Mouse (Mus musculus) 416B (cell line): ENCODE data around the gene Gsta2.
"Not testable (repeated sequence)": the region's sequence is repeated elsewhere in the genome, so short reads cannot be mapped to it uniquely, and the experiment has no call there.

Experiments
- DNase-seq: peaks from one replicate; pipeline ENCODE4 v3.0.0; 2011; ENCODE audit warnings: low read depth

The Gsta2 gene

DNA sequence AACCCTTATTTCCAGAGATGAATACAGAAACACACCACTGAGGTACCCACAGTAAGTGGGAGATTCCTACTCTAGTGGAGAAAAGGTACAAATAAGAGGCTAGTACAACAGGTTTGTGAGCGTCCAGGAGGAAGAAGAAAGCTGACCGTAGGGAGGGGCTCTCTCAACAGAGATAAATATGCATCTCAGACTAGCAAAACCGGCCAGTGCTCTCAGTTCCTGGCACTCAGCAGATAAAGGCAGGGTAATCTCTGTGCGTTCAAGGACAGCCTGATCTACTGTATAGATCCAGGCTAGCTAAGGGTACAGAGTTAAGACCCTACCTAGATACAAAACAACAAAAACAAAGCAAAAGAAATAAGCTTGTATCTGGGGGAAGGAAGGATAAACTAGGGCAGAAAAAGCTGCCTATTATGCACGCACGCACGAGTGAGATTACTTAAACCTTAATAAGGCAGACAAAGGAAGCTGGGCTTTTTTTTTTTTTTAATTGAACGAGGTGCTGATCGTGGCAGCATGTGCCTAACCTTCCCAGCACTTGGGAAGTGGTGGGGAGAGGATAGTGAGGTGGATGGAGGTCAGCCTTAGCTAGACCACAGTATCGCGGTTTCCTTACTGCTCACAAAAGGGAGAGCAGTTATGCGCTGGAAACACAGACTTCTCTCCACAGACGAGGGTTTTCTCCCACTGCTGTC lies 10.4 kb upstream of the Gsta2 start:
- DNase-seq: peak; percentile 59

DNA sequence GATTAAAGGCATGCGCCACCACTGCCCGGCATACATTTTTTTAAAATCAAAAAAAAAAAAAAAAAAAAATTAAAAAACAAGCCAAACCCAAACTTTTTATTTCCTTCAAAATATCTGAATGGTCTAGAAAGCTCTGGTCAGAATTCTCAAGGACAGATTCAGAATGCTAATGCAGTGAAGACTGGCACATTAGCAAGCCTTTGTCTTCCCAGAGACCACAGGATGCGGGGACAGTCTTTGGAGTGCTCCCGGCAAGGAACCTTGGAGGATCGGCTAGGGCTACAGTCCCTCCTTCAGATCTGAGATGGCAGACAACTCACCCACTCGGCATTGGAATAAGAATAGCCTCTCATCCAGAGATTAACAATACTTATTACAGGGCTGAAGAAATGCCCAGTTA lies 9.1 kb upstream of the Gsta2 start:
- no peak for DNase-seq

DNA sequence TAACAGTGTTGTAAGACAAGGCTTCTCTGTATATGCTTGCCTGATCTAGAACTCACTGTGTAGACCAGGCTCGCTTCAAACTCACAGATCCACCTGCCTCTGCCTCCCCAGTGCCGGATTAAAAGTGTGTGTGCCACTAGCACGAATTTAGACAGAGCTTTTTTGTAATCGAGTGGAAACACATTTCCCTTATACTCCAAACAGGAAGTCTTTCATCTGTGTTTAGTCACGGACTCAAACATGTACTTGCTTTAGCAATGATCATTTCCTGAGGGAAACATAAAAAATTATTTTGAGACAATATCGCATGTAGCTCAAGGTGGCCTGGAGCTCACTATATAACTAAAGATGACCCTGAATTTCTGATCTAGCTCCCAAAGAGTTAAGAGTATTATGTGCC lies 7.8 kb upstream of the Gsta2 start:
- peak; percentile 81 for DNase-seq

DNA sequence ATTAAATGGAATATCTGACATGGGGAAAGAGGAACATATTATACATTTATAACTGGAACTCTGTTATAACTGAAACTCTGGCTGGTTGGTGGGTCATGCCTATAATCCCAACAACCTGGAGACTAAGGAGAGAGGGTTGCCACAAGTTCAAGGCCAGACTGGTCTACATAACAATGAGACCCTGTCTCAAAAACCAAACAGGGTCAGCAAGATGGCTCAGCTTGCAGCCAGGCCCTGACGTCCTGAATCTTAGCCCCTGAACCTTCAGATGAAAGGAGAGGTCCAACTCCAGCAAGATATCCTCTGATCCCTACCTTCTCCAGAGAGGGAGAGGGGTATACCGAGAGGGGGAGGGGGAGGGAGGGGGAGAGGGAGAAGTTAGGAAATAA lies 4.9 kb upstream of the Gsta2 start:
- no peak for DNase-seq

DNA sequence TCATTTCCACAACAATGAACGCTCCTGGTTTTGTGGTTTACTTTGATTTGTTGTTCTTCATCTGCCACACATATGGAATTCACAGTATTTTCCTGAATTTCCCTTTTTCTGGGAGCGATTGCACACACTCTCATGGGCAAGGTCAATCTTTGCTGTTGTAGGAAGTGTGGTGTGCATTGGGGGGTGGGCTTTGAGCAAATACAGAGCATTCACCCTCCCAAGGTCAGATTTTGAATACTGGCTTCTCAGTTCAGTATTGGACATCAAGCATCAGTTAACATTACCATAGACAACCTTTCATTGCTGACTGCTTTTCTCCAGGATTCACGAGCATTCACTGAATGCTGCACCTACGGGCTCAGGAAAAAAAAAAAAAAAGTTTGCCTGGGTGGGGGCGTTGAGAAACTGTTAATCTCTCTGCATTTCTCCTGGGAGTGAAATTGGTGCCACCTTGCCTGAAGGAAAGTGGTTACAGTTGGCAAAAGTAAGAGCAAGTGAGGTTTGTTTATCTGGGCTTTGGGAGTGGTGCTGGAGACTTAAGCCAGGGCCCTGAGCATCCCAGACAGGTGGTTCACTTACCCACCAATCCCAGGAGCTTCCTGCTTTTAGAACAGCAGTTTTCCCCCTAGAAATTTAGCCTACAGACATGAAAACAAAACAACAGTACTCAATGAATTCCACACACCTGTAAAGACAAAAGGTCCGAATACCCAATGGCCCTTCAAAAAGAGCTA lies 4.3 kb upstream of the Gsta2 start:
- DNase-seq: no peak

DNA sequence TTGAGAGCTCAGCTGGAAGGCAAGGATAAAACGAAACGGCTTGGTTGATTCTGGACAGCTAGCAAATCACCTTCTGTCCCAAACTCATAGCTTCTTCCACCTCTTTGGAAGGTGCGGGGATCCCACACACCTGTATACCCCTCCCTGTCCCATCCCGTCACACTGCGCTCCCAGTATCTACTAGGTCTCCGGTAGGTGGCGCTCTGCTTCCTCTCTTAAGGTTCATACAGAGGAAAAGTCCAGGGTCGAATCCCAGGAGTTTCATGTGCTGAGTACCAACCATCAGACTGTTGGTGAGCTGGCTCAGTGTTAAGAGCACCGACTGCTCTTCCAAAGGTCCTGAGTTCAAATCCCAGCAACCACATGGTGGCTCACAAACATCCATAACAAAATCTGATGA lies 2.5 kb upstream of the Gsta2 start:
- DNase-seq: peak; percentile 76

DNA sequence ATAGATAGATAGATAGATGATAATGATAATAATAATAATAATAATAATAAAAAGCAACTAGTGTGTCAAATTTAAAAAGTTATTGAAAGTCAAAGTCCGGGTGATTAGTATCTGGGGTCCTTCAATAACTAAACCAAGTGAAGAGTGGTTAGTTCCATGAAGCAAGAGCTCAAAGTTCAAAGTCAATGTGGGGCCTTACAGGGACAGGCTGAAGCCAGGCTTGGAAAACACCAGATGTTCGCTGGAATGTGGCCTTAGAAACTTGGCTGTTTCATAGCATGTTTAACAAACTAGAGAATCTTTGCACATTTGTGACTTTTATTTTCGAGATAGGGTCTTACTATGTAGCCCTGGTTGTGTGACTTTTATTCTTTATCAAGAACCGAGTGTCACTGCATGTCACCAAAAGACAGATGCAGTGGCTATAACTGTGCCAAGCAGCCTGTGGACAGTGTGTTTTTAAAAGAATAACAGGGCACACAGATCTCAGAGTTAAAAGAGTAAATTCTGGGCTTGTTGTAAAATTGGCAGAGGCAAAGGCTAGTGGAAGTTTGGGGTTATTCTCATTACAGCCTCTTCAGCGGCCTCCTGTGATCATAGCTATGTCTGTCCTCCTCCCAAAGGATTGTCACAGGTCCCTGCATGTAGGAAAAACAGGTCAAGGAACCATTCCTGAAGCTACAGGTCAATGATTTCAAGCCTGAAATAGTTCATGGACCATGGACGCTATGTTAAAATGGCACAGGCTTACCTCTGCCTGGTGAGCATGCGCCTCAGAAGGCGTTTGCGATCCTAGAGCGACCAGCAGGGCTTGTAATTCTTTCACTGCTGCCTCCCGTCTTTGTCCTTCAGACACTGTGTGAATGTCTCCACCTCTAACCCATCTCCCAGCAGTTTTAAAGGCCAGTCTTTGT lies 666 bp downstream of the Gsta2 start:
- no peak for DNase-seq

DNA sequence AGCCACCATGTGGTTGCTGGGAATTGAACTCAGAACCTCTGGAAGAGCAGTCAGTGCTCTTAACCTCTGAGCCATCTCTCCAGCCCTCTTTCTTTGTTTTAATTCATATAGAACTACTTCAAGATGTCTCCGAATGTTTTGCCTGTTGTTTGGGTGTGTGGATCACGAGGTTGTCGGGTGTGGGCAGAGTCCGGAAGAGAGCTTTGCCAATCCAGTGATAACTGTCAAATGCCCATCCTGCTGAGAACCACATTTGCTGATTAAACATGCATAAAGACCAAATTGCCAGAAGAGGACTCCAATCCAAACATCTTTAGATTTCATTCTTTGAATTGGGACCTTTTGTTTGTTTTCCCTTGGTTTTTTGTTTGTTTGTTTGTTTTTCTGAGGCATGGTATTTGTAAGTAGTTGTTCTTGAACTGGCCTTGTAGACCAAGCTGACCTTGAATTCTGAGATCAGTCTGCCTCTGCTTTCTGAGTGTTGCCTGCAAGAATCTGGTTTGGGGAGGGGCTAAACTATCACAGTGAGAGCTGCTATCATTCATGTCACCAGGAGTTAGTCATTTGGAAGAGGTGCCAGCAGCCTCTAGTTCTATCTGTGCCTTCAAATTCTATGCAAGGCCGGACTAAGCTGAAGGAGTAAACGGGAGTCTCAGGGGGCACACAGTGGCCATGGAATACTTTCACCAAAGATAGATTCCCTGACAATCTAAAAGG lies 3.9 kb downstream of the Gsta2 start:
- peak; percentile 87 for DNase-seq

DNA sequence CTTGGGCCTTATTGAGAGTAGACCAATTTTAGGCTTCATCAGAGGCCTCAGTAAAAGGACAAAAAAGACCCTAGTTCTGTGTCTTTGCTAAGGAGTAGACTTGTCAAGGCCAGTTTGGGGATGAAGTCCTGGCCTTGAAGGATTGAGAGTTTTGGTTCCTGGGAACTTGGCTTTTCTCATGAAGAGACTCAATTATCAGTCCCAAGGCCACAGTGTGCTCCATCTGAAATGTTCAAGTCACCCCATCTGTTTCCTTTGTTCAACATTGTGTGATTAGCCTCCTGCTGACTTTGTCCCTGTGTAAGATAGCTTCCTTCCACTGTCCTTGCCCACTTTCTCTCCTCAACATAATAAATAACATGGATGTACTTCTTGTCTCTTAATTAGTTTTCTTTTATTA lies 5.6 kb downstream of the Gsta2 start:
- peak; percentile 40 for DNase-seq

DNA sequence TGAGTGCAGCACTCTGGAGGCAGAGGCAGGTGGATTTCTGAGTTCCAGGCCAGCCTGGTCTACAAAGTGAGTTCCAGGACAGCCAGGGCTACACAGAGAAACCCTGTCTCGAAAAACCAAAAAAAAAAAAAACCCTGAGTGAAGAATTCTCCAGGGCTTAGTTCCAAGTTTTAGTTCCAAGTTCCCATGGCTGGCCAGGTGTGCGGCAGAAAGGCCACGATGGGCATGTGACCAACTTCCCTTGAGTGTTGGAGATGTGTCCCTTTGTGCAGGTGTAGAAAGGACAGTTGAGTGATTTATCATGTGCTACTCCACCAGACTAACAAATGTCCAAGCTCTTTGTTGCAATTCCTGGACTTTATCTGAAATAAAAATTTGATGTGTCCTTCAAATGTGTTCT lies 6.4 kb downstream of the Gsta2 start:
- not testable (repeated sequence) for DNase-seq

DNA sequence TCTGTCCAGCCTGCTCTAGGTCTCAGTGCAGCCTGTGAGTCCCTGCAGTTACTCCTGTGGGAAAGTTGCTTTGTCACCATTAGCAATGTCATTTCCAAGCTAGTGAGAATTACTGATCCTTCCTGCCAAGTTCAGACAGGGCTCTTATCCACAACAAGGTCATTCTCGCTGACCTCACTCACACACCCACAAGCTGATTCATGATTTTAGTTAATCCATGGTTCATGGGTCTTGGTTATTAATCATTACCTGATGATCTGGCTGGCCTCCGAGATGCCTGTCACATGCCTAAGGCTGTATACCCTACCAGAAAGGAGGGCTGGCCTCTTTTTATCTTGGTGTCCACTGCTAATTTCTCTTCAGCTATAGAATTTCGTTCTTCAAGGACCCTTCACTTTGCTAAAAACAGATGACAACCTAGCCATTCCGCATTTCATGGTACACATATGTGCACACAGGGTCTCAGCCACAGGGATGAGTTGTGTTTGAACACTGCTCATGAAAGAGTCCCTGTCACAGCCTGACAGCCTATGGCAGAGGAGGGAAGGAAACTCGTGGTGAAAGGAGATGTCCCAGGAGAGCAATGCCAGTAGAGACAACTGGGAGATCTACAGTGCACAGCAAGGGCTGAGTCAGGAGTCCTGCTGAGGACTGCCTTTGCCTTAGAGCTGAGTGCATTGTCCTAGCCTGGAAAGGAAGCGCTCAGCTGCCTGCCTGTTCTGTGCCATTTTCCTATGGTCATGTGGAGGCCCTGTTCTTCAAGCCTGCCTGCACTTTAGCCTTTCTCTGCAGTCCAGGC lies 7.2 kb downstream of the Gsta2 start:
- DNase-seq: peak; percentile 31

DNA sequence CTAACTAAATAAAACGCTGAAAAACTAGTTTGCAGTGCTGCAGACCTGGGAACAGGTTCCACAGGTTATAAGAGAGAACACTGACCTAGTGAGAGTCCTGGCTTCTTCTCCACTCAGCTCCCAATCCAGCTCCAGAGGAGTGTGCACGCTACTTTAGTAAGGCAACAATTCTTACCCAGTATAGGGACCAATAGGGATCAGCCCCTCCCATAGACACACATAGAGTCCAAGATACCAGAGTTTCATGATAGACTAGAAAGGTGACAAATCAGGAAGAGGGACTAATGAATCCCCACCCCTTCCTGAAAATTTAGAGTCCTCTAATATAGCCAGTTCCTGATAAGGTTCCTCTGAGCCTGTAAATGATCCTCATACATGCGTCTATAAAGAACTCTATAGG lies 8.6 kb downstream of the Gsta2 start:
- DNase-seq: peak; percentile 36

DNA sequence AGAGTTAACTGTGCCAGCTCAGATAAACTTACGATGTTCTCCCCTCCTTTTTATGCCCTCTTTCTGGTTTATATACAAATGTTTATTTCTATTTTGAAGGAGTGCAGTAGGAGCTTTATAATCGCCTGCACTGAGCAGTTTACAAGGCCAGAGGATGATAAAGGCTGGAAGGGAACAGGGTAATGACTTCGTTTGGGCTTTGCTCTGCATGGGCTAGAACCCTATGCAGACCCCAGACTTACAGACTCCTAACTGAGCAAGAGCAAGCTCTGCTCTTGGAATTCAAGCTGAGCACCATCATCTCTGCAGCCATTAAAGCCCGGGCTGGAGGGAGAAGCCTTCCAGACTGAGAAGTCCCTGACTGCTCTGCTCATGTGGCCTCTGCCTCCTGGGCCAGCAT lies 10.4 kb downstream of the Gsta2 start:
- not testable (repeated sequence) for DNase-seq

DNA sequence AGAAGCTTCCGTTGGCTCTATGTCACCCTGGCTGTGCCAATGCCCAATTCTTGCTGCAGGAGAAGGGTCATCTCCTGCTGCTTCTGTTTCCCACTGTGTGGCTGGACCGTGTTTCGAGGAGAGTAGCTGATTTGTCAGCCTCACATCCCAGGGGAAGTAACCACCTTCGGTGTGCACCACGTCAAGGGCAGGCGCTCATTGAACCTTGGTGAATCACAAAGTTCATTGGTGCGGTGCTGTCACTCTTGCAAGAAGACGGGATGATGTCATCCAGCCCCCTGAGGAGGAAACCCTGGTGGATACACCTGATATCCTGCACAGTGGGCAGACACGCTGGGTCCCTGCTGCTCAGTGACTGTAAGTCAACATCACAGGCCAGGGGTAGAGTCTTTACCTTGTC lies 12.5 kb downstream of the Gsta2 start:
- not testable (repeated sequence) for DNase-seq

DNA sequence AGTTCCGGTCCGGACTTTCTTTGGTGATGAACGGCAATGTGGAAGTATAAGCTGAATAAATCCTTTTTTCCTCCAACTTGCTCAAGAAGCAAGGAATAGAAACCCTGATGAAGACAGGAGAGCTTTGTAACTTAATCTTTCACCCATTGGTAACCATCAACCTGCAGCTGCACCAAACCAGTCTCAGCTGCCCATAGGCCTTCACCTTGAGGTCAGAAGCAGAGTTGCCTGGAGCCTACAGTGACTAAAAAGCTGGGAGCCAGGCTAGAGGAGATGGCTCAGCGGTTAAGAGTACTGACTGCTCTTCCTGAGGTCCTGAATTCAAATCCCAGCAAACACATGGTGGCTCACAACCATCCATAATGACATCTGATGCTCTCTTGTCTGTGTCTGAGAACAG lies 13.1 kb downstream of the Gsta2 start:
- not testable (repeated sequence) for DNase-seq

DNA sequence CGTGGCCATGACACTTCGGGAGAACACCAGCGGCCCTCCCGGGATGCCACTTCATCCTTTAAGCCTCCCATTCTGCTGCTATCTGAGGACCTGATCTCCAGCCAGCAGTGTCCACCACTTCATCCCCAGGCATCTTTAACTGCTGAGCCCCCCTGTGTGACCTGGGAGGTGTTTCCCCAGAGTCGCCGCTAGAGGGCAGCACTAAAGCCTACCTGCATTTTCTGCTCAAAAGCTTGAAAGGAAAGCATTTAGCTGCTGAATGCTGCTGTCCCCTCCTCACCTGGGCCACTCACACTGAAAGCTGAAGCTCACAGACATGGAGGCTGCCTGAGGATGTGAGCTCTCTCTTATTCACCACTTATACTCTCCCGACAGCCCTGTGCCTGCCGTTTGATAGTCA lies 15.3 kb downstream of the Gsta2 start:
- peak; percentile 30 for DNase-seq

DNA sequence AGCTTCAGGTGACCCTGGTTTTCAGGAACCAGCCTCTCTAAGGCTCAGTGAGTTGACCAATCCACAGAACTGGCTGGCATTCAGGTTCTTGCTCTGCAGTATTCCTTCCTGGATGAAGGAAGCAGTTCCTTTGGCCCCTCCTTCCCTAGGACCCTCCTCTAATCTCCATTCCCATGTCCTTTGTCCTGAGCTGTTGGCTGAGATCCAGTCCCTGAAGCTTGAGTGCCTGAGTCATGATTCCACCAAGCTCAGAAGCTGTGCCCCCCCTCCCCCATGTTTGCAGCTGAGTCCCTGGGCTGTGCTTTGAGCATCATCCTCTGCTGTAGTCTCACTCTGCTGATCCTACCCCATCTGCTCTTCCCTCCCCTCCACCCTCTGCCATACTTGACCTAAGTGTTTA lies 18.5 kb downstream of the Gsta2 start:
- not testable (repeated sequence) for DNase-seq

DNA sequence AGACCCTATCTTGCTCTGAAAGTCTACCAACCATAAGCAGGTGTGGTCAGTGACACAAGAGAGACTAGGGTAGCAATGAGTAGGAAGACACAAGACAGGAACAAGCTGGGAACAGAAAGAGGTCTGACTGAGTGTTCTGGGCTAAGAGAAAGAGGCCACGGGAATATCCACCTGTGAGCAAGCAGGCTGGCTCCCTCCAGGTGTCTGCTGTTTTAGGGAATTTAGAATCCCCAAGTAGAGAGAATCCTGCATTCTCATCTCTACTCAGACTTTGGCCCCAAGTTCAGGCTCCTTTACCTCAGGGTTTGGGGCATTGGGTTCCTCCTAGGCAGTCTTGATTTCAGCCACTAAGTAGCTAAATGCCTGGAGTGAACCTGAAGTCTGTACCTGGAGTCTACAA lies 28.3 kb downstream of the Gsta2 start, which contains the start of gene Omt2b:
Omt2b (plus strand) TSS at position 301 of the 400 bp plus-strand sequence.
- not testable (repeated sequence) for DNase-seq

DNA sequence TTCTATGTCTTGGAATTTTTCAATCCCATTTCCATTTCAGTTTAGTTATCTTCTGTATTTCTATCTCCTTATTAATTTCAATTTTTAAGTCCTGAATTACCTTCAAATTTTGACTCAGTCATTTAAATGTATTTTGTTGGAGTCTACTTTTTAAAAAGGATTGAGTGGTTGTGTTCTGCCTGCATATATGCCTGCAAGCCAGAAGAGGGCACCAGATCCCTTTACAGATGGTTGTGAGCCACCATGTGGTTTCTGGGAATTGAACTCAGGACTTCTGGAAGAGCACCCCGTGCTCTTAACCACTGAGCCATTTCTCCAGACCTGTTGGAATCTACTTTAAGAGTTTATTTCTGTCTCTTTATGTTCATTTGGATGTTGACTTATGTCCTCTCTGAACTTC lies 36.1 kb downstream of the Gsta2 start:
- peak; percentile 47 for DNase-seq

DNA sequence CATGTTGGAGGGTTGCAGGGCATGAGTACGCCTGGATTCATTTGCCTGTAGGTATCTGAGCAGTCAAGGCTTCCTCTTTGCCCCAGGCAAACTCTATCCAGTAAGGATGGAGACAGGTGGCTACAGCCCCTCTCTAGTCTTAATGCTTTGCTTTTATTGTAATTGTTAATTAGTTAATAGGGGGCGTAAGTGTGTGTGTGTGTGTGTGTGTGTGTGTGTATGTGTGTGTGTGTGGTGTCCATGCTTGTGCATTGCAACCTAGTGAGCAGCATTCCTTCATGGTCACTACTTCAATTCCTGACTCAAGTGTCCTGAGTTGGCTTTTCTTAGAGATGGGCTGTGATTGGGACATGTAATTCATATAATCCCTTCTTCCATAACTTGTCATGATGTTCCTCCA lies 40.9 kb downstream of the Gsta2 start, which contains the start of gene Omt2a:
Omt2a (minus strand) TSS at position 101 of the 400 bp plus-strand sequence.
- DNase-seq: no peak

DNA sequence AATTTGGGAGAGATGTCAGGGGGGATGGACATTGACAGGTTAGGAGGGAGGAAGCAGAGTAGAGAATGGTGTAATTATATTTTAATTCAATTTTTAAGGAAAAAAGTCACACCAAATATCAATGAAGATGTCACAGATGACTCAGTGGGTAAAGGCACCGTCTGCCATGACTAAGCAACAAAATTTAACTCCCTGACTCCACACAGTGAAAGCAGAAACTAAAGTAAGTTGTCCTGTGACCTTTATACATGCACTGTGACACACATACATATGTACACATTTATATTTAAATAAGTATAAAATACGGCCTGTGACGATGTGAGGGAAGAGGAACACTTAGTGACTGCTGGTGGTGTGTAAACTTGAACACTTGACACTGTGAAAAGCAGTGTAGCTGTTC lies 47.5 kb downstream of the Gsta2 start:
- DNase-seq: peak; percentile 45
